Mouse (Mus musculus) lung, postnatal 0 days (tissue): ENCODE measurements at regions not wholly inside any gene's neighbourhood (a gene's known extent, or its start where the extent isn't known, plus 50 kb on each side); places are given as distances from the start of the nearest gene placed in this dataset.
A peak's percentile ranks its signal among the peaks of the same experiment; 100 is the strongest.

Source experiments
- ATAC-seq: fragments of 200-750 bp; cut with Nextera tagmentation; 2 replicates; pipeline ENCODE4 v1.8.0; 2017; ENCODE audit warnings: moderate library complexity
- DNase-seq: peaks from one replicate; pipeline ENCODE4 v3.0.0-alpha.2; 2016; ENCODE audit warnings: low spot score
- H3K27ac ChIP-seq: fragments of 300-500 bp; sonication (generic); 2 replicates; pipeline ENCODE4 v1.5.1; 2014; ENCODE audit warnings: antibody characterized with exemption, mild to moderate bottlenecking, low read length, mixed read lengths
- H3K27me3 ChIP-seq: fragments of 300-500 bp; sonication (generic); replicated peaks from 2 replicates; pipeline ENCODE4 v1.6.1; 2014; ENCODE audit warnings: low read length, mixed read lengths; ENCODE audit not compliant: insufficient read depth
- H3K36me3 ChIP-seq: fragments of 300-500 bp; sonication (generic); 2 replicates; pipeline ENCODE4 v1.6.1; 2014; ENCODE audit warnings: low read length, mixed read lengths; ENCODE audit not compliant: insufficient read depth
- H3K4me1 ChIP-seq: fragments of 300-500 bp; sonication (generic); 2 replicates; pipeline ENCODE4 v1.6.1; 2014; ENCODE audit warnings: antibody characterized with exemption, low read depth, low read length, mixed read lengths; ENCODE audit not compliant: insufficient read depth
- H3K4me2 ChIP-seq: fragments of 300-500 bp; sonication (generic); replicated peaks from 2 replicates; pipeline ENCODE4 v1.6.1; 2014; ENCODE audit warnings: low read depth, mild to moderate bottlenecking, low read length, moderate library complexity, mixed read lengths
- H3K4me3 ChIP-seq: fragments of 300-500 bp; sonication (generic); 2 replicates; pipeline ENCODE4 v1.5.1; 2014; ENCODE audit warnings: low read depth, low read length
- H3K9ac ChIP-seq: fragments of 300-500 bp; sonication (generic); replicated peaks from 2 replicates; pipeline ENCODE4 v1.6.1; 2014; ENCODE audit warnings: low read depth, mild to moderate bottlenecking
- H3K9me3 ChIP-seq: fragments of 300-500 bp; sonication (generic); 2 replicates; pipeline ENCODE4 v1.6.1; 2016; ENCODE audit warnings: low read length, mixed read lengths
- CTCF ChIP-seq: IDR thresholded peaks from 2 replicates; pipeline ENCODE4 v1.5.1; 2016; ENCODE audit warnings: antibody characterized with exemption, mild to moderate bottlenecking
- EP300 ChIP-seq: IDR thresholded peaks from 2 replicates; pipeline ENCODE4 v1.6.1; 2016; ENCODE audit warnings: antibody characterized with exemption, mild to moderate bottlenecking, control low read depth
- WGBS: fragments of 180-500 bp; shearing (Covaris S2); extraction: QIAGEN DNeasy Blood & Tissue Kit; methylation state at CpG from one replicate; pipeline ENCODE4 v1.1.7; 2014; 5-methylcytosine and 5-hydroxymethylcytosine counted together

DNA sequence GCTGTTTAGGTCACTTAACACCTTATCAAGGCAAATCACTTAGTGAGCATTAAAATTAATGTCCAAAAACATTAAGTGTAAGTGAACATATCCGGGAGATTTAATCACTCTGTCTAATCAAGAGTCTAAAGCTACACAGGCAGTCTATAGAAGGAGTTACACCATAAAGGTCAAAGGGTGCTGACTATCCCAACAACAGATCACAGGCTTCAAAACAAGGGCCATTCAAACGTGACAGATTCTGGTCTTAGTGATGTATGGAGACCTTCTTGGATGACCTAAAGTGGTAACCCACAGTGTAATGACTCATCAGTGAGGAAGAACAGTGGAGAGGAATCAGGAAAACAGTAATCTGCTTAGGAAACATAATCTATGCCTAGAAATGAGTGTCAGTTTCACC lies 61.0 kb downstream of the 1700020N15Rik start:
- DNase-seq (no peak), ATAC-seq (no peak)
- Histone ChIP-seq H3K27ac (no peak overlapping the region), H3K36me3 (no peaks in the 10 kb centered on the region), H3K4me1 (no peaks in the 10 kb centered on the region), H3K27me3 (no peaks in the 10 kb centered on the region), H3K4me2 (no peak overlapping the region), H3K4me3 (no peak overlapping the region), H3K9ac (no peak overlapping the region), H3K9me3 (no peaks in the 10 kb centered on the region)
- WGBS = 23% methylated on average over 2 of the region's 2 CpGs
- TF ChIP-seq EP300 (no peak), CTCF (no peak)

DNA sequence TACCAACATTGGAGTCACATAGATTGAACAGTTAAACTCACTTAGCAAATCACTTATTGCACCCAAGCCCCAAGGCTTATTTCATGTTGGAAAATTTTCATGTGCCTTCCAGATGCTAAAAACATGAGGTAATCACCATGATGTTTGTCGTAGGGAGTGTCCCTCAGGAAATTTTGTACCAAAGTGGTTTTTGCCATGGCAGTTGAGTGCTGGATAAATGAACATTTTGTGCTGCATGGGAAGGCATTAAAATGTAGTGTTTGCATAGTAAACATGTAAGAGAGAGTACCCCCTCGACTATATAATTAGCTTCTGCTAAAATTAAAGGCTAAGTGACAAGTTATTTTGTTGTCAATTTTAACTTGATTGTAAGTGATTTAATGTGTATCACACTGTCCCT lies 62.0 kb downstream of the 1700020N15Rik start:
- WGBS = 40% methylated on average over 2 of the region's 2 CpGs
- Histone ChIP-seq H3K9me3 (no peaks in the 10 kb centered on the region), H3K9ac (no peak overlapping the region), H3K27ac (no peak overlapping the region), H3K36me3 (no peaks in the 10 kb centered on the region), H3K4me3 (no peak overlapping the region), H3K27me3 (no peaks in the 10 kb centered on the region), H3K4me1 (no peaks in the 10 kb centered on the region), H3K4me2 (no peak overlapping the region)
- no peak for TF ChIP-seq CTCF
- TF ChIP-seq EP300 = peak; percentile 61
- ATAC-seq (peak; percentile 53), DNase-seq (peak; percentile 55)
